Mouse (Mus musculus) small intestine, adult 2 months (tissue): ENCODE measurements around the gene Ift57. TPM values are rescaled to one million over a fixed set of nuclear protein-coding genes. Genes with fewer than 3 reads are reported as not detected.

Experiments
- H3K27ac ChIP-seq: fragments of 200-500 bp; 2 replicates; pipeline ENCODE4 v1.5.1; 2012; ENCODE audit warnings: low read depth, low read length, control low read depth, inconsistent platforms; ENCODE audit not compliant: insufficient read depth
- H3K27me3 ChIP-seq: fragments of 200-500 bp; 2 replicates; pipeline ENCODE4 v1.6.1; 2012; ENCODE audit warnings: mild to moderate bottlenecking, moderate library complexity, low read length, inconsistent platforms; ENCODE audit not compliant: control insufficient read depth, insufficient read depth
- H3K36me3 ChIP-seq: fragments of 200-500 bp; 2 replicates; pipeline ENCODE4 v1.6.1; 2012; ENCODE audit warnings: mild to moderate bottlenecking, low read length, control low read depth, inconsistent platforms; ENCODE audit not compliant: control insufficient read depth, insufficient read depth
- H3K4me1 ChIP-seq: fragments of 200-500 bp; 2 replicates; pipeline ENCODE4 v1.6.1; 2012; ENCODE audit warnings: low read length, inconsistent platforms, mixed read lengths; ENCODE audit not compliant: control insufficient read depth, insufficient read depth, insufficient read length
- H3K4me3 ChIP-seq: fragments of 200-500 bp; 2 replicates; pipeline ENCODE4 v1.5.1; 2012; ENCODE audit warnings: low read depth, mild to moderate bottlenecking, control low read depth, inconsistent platforms, low read length, moderate library complexity
- CTCF ChIP-seq: fragments of 200-500 bp; IDR thresholded peaks from 2 replicates; pipeline ENCODE4 v1.5.1; 2012; ENCODE audit warnings: low read depth, mild to moderate bottlenecking, control low read depth, inconsistent platforms, low read length, moderate library complexity, mixed read lengths; ENCODE audit not compliant: insufficient replicate concordance, insufficient read length; ENCODE audit errors: extremely low read depth
- POLR2A ChIP-seq: fragments of 200-500 bp; IDR thresholded peaks from 2 replicates; pipeline ENCODE4 v1.6.1; 2012; ENCODE audit warnings: low read depth, mild to moderate bottlenecking, control low read depth, inconsistent platforms, low read length, moderate library complexity
- WGBS: fragments of 180-500 bp; shearing (Covaris S2); methylation state at CpG from one replicate; pipeline ENCODE4 v1.1.7; 2018; 5-methylcytosine and 5-hydroxymethylcytosine counted together
- polyA plus RNA-seq: library from polyadenylated mRNA; depleted of rRNA; stranded (reverse); fragments of >200 nt; gene quantifications from 2 replicates; pipeline ENCODE4 v1.2.3, GENCODE M21; 2012

Ift57 gene
- polyA plus RNA-seq, 1 experiment, result 0.34 TPM

- H3K4me3 ChIP-seq, result no peak overlapping the region
- no peaks in the 10 kb centered on the region for H3K4me1 ChIP-seq
- no peak overlapping the region for H3K27ac ChIP-seq
- H3K27me3 ChIP-seq, result no peaks in the 10 kb centered on the region
- TF ChIP-seq CTCF (no peak), POLR2A (no peak)
- no peaks in the 10 kb centered on the region for H3K36me3 ChIP-seq
- WGBS, result 94% methylated on average over 4 of the region's 4 CpGs
Measured at GRCm38 (mm10) chr16:49684961-49685360, 14.1 kb upstream of the Ift57 start.

GRCm38 (mm10) chr16:49699821-49700220 is 788 bp downstream of the Ift57 start:
- Histone ChIP-seq H3K27ac (no peak overlapping the region), H3K4me1 (no peaks in the 10 kb centered on the region; the same call in 1 of the 2 replicates), H3K27me3 (peaks cover 3% of the 10 kb centered on the region; the same call in 1 of the 2 replicates), H3K36me3 (no peaks in the 10 kb centered on the region), H3K4me3 (no peak overlapping the region)
- 41% methylated on average over 5 of the region's 5 CpGs for WGBS
- TF ChIP-seq CTCF (no peak), POLR2A (no peak)

GRCm38 (mm10) chr16:49708074-49708473 is 9.0 kb downstream of the Ift57 start:
- H3K27ac ChIP-seq, result no peak overlapping the region

GRCm38 (mm10) chr16:49710188-49710587 is 11.2 kb downstream of the Ift57 start:
- TF ChIP-seq CTCF, result no peak
- no peak for TF ChIP-seq POLR2A

More at GRCm38 (mm10) chr16:49708074-49708473, 9.0 kb downstream of the Ift57 start:
- no peak overlapping the region for H3K4me3 ChIP-seq
- no peak for TF ChIP-seq CTCF
- H3K27me3 ChIP-seq, result no peaks in the 10 kb centered on the region
- H3K4me1 ChIP-seq, result no peaks in the 10 kb centered on the region
- WGBS, result 17% methylated on average over 1 of the region's 1 CpGs
- H3K36me3 ChIP-seq, result no peaks in the 10 kb centered on the region

GRCm38 (mm10) chr16:49713302-49713701 is 14.3 kb downstream of the Ift57 start:
- H3K4me1 ChIP-seq, result no peaks in the 10 kb centered on the region
- TF ChIP-seq POLR2A (no peak), CTCF (no peak)
- no peaks in the 10 kb centered on the region for H3K27me3 ChIP-seq
- H3K27ac ChIP-seq, result no peak overlapping the region
- H3K4me3 ChIP-seq, result no peak overlapping the region
- no peaks in the 10 kb centered on the region for H3K36me3 ChIP-seq
- 74% methylated on average over 3 of the region's 3 CpGs for WGBS

More at GRCm38 (mm10) chr16:49710188-49710587, 11.2 kb downstream of the Ift57 start:
- no peak overlapping the region for H3K4me3 ChIP-seq
- no peaks in the 10 kb centered on the region for H3K27me3 ChIP-seq
- no peaks in the 10 kb centered on the region for H3K36me3 ChIP-seq
- H3K27ac ChIP-seq, result no peak overlapping the region
- 59% methylated on average over 3 of the region's 3 CpGs for WGBS
- no peaks in the 10 kb centered on the region for H3K4me1 ChIP-seq

GRCm38 (mm10) chr16:49720671-49721070 is 21.6 kb downstream of the Ift57 start:
- 72% methylated on average over 2 of the region's 2 CpGs for WGBS
- Histone ChIP-seq H3K27me3 (no peaks in the 10 kb centered on the region), H3K4me3 (no peak overlapping the region), H3K4me1 (no peaks in the 10 kb centered on the region), H3K36me3 (no peaks in the 10 kb centered on the region), H3K27ac (no peak overlapping the region)
- TF ChIP-seq CTCF (no peak), POLR2A (no peak)

- 74% methylated on average over 5 of the region's 5 CpGs for WGBS
- Histone ChIP-seq H3K36me3 (no peaks in the 10 kb centered on the region), H3K27me3 (no peaks in the 10 kb centered on the region), H3K4me1 (no peaks in the 10 kb centered on the region), H3K4me3 (no peak overlapping the region), H3K27ac (no peak overlapping the region)
- TF ChIP-seq POLR2A, result no peak
Measured at GRCm38 (mm10) chr16:49721678-49722077, 22.6 kb downstream of the Ift57 start.

GRCm38 (mm10) chr16:49723222-49723621 is 24.2 kb downstream of the Ift57 start:
- no peaks in the 10 kb centered on the region for H3K4me1 ChIP-seq
- H3K27ac ChIP-seq, result no peak overlapping the region
- 72% methylated on average over 4 of the region's 4 CpGs for WGBS
- H3K36me3 ChIP-seq, result no peaks in the 10 kb centered on the region
- no peaks in the 10 kb centered on the region for H3K27me3 ChIP-seq
- no peak for TF ChIP-seq POLR2A
- TF ChIP-seq CTCF, result no peak
- no peak overlapping the region for H3K4me3 ChIP-seq
